Mouse (Mus musculus): ENCODE measurements around the gene Tmem110.

Tmem110 gene

DNA sequence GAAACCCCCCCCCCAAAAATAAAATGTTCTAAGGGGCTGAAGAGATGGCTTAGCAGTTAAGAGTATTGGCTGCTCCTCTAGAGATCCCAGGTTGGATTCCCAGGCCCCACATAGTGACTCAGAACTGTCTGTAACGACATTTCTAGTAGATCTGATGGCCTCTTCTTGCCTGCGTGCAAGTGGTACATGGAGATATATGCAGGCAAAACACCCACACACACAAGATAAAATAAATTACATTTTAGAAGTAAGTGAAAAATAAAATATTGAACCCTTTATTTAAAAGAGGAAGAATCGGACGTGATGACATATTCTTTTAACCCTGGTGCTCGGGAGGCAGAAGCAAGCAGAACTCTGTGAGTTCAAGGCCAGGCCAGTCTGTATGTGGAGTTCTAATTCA, 77.2 kb downstream of the Tmem110 start:
- DNase-seq (ENCODE audit: low read depth, low spot score) = no peak

DNA sequence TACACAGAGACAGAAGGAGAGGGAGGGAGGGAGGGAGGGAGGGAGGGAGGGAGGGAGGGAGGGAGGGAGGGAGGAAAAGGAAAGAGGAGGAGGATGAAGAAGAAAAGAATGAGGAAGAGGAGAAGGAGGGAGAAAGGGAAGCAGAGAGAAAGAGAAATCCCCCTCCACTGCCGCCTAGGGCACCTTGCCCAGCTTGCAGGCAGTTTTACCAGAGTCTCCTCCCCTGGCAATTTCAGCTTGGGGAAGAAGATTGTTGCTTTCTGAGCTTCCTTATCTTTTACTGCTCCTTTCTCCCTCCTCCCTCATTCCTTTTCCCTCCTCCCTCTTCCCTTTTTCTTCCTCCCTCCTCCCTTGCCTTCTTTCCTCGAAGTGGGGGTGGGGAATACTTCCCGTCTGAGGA, 77.6 kb downstream of the Tmem110 start:
- no peak for DNase-seq (ENCODE audit: low read depth, low spot score)

DNA sequence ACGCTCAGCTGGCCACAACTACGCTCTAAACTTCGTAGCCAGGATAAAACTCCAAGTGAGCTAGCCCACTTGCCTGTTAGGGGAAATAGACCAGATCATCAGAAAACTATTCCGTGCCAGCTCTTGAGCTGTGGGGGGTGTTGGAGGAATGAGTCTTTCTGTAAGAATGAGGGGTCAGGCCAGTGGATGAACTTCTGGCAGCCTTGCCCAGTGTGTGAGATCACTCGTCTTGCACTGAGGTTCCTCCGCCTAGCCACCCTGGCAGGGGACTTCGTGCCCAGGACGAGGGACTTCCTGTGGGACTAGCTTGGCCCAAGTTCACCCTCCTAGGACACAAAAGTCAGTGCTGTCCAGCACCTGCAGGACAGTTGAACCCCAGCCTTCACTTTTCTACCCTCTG, 78.9 kb downstream of the Tmem110 start:
- DNase-seq (ENCODE audit: low read depth, low spot score) = no peak

DNA sequence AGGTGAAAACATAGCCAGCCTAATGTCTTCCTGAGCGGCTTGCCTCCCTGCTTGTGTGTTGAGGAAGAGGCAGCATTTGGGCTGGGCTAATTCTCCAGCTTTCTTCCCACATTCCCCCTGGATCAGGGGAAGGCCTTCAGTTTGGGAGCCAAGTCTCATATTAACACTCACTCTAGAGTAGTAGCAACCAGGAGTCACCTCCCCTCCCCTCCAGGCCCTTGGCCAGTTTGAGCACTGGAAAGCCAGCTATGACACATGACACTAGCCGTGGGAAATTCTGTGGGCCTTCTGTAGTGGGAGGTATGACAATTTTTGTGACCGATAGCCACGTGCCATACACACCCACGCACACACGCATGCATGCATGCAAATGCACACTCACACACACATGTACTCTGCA, 80.6 kb downstream of the Tmem110 start:
- no peak for DNase-seq (ENCODE audit: low read depth, low spot score)

DNA sequence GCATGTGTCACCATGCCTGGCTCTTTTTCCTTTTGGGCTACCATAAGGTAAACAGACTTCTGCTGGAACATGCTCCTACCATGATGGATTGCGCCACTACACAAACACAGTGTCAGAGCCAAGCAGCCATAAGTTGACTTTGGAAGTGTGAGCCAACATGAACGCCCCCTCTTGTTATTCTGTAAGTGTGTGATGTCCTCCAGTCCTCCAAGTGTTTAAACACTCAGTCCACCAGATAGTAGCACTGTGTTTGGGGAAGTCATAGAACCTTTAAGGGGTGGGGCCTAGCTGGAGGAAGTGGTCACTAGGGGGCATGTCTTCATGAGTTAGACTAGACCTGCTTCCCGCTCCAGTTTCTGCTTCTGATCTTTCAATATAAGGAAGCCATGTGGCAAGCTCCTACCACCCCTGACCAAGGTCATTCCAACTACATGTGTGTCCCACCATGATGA, 82.5 kb downstream of the Tmem110 start:
- no peak for DNase-seq (ENCODE audit: low read depth, low spot score)

DNA sequence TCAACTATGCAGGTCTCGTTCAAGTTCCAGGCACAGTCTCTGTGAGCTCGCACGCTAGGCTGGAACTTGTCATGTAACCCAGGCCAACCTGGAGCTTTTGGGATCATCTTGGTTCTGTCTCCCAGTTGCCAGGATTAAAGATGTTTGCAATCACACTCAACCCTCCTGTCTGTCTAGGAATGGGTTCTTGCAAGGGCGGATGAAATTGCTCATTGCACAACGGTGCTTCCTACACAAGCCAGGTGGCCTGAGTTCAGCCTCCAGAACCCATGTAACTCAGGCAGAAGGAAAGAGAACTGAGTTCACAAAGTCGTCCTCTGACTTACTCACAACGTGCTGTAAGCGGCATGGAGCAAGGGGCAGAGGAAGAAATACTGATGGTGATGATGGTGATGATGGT, 85.8 kb downstream of the Tmem110 start:
- DNase-seq (ENCODE audit: low read depth, low spot score) = no peak

GRCm38 (mm10) chr14:30912641-30913040, 87.3 kb downstream of the Tmem110 start:
- no peak for DNase-seq (ENCODE audit: low read depth, low spot score)

GRCm38 (mm10) chr14:30913404-30913803, 88.0 kb downstream of the Tmem110 start:
- no peak for DNase-seq (ENCODE audit: low read depth, low spot score)

DNA sequence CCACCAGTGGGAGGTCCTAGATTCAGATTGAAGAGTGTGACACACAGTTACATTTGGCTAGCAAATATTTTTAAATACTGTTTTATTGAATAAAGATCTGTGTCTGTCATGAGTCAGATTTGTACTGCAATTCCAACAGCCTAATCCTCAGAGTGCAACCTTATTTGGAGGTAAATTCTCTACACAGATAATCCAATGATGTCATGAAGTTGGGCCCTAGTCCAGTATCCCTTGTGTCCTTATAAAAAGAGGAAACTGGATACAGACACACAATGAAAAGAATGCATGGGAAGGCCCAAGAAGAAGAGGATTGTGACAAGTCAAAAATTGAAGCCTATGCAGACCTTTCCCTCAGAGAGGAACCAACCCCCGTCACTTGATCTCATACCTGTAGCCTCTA, 91.1 kb downstream of the Tmem110 start:
- no peak for DNase-seq (ENCODE audit: low read depth, low spot score)

- DNase-seq (ENCODE audit: low read depth, low spot score) = no peak
Measured at GRCm38 (mm10) chr14:30922053-30922670, 96.8 kb downstream of the Tmem110 start.

DNA sequence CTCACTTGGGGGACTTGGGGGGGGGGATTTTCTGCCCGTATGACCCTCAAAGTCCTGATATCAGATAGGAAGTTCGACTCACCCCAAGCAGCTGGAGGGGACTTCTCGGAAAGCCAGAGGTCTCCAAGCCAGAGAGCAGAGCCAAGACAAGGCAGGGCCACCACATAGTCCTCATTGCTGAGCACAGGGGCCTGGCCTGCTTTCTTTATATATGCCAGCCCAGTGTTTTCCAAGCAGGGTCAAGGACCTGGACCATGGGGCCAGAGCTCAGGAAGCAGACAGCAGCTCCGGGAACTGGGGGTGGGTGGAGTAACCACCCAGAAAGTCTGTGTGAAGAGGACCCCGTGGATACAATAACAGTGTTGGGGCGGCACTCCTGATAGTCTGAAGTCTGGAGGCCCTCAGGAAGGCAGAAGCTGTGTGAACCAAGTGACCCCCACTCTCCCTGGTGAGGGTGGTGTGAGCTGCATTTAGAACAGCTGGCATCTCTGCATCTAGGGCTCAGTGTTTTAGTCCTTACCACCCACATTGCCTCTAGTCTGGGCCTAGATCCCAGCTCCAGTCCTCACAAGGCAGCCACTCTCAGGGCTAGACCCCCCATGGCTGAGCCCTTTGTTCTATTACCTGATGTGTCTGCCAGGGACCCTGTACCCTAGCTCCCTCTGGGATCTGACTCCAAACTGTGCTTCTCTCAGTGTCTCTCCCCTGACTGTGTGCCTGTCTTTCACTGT, 98.2 kb downstream of the Tmem110 start, which contains the start of gene Itih3:
Itih3 (minus strand) TSS at position 386 of the 731 bp plus-strand sequence.
- no peak for DNase-seq (ENCODE audit: low read depth, low spot score)

DNA sequence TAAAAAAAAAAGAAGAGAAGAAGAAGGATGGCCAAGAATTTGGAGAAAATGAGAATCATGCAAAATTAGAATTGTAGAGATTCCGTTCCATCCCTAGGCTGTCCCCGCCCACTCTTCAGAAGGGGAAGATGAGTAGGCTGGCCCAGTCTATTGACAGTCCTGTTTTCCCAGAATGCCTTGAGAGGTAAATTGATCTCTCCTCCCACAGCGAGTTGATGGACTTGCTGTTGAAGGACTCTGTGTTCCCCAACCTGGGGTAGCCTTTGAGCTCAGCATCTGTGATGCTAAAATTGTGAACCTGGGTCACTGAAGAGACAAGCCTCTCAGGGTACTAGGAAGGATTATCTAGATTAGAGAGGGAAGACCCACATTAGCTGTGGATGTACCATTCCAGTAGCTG, 100.1 kb downstream of the Tmem110 start:
- DNase-seq (ENCODE audit: low read depth, low spot score) = no peak
